Mouse (Mus musculus): ENCODE measurements around the gene Dph7. TPM values are rescaled to one million over a fixed set of nuclear protein-coding genes. Genes with fewer than 3 reads are reported as not detected.

Gene Dph7
- polyA plus RNA-seq, 1 experiment, result 18.6 TPM

DNA sequence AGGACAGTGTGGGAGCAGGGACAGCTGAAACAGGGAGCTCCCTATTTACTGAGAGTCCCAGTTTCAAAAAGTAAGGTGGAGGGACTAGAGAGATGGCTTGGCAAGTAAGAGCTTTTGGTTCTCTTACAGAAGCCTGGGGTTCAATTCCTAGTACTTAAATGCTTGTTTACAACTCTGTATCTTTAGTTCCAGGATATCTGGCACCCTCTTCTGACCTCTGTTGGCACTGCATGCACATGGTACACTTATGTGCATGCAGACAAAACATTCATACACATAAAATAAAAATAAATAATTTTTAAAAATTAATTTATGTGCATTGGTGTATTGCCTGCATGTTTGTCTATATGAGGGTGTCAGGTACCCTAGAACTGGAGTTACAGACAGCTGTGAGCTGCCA, 46.0 kb downstream of the Dph7 start:
- no peak for TF ChIP-seq GATA1 (IDR thresholded peaks at IDR 0.05; ENCODE audit: low read length)

Other genes with a start within 250 kb of the Dph7 start
- not detected in 2 replicates for gene Cacna1b, start 199.2 kb upstream of the Dph7 start, polyA plus RNA-seq (2012)
- 59.4 and 65.7 TPM in 2 replicates for gene Ehmt1, start 42.8 kb upstream of the Dph7 start, polyA plus RNA-seq (2012)
- gene Arrdc1, start 27.1 kb upstream of the Dph7 start, polyA plus RNA-seq (2012), result 28.2 and 39.2 TPM in 2 replicates
- gene Zmynd19, start 12.6 kb upstream of the Dph7 start, polyA plus RNA-seq (2012), result 16.5 and 19.4 TPM in 2 replicates
- 27.3 and 76.2 TPM in 2 replicates for gene Mrpl41, start 12.7 kb downstream of the Dph7 start, polyA plus RNA-seq (2012)
- 4.0 TPM in 2 replicates for gene Pnpla7, start 13.6 kb downstream of the Dph7 start, polyA plus RNA-seq (2012)
- 51.6 and 56.3 TPM in 2 replicates for gene Nsmf, start 92.0 kb downstream of the Dph7 start, polyA plus RNA-seq (2012)
- gene Entpd8, start 117.9 kb downstream of the Dph7 start, polyA plus RNA-seq (2012), result not detected in 2 replicates
- 0.06 and 0.18 TPM in 2 replicates for gene Noxa1, start 132.7 kb downstream of the Dph7 start, polyA plus RNA-seq (2012)
- gene Nrarp, start 218.4 kb downstream of the Dph7 start, polyA plus RNA-seq (2012), result not detected in 2 replicates
- 9.9 and 11.1 TPM in 2 replicates for gene Tor4a, start 234.5 kb downstream of the Dph7 start, polyA plus RNA-seq (2012)
- 26.4 and 34.1 TPM in 2 replicates for gene Nelfb, start 249.1 kb downstream of the Dph7 start, polyA plus RNA-seq (2012)